Mouse (Mus musculus) liver, adult 2 months (tissue): ENCODE measurements around the gene Dhrs11. TPM values are rescaled to one million over a fixed set of nuclear protein-coding genes. Genes with fewer than 3 reads are reported as not detected.
"Not testable (repeated sequence)": the region's sequence is repeated elsewhere in the genome, so short reads cannot be mapped to it uniquely, and the experiment has no call there.

Experiments used
- DNase-seq: peaks from one replicate; pipeline ENCODE4 v3.0.0-alpha.2; 2011; ENCODE audit warnings: low read depth, low spot score; ENCODE audit errors: extremely low read depth
- H3K27ac ChIP-seq: fragments of 200-500 bp; replicated peaks from 2 replicates; pipeline ENCODE4 v1.5.1; 2012; ENCODE audit warnings: low read depth, mild to moderate bottlenecking, control low read depth, inconsistent platforms, low read length; ENCODE audit not compliant: insufficient read depth
- H3K27me3 ChIP-seq: fragments of 200-500 bp; 2 replicates; pipeline ENCODE4 v1.6.1; 2012; ENCODE audit warnings: mild to moderate bottlenecking, moderate library complexity, low read length, inconsistent platforms; ENCODE audit not compliant: control insufficient read depth, insufficient read depth
- H3K36me3 ChIP-seq: fragments of 200-500 bp; 2 replicates; pipeline ENCODE4 v1.6.1; 2012; ENCODE audit warnings: low read length, inconsistent platforms; ENCODE audit not compliant: control insufficient read depth, insufficient read depth
- H3K4me1 ChIP-seq: fragments of 200-500 bp; 2 replicates; pipeline ENCODE4 v1.6.1; 2011; ENCODE audit warnings: low read length; ENCODE audit not compliant: control insufficient read depth, insufficient read depth
- H3K4me3 ChIP-seq: fragments of 200-500 bp; 2 replicates; pipeline ENCODE4 v1.5.1; 2011; ENCODE audit warnings: low read depth, mild to moderate bottlenecking, control low read depth, low read length, moderate library complexity; ENCODE audit not compliant: insufficient read depth
- H3K79me2 ChIP-seq: fragments of 200-500 bp; 2 replicates; pipeline ENCODE4 v1.6.1; 2012; ENCODE audit warnings: inconsistent platforms, mild to moderate bottlenecking, low read length, moderate library complexity; ENCODE audit not compliant: control insufficient read depth, insufficient read depth
- H3K9ac ChIP-seq: fragments of 200-500 bp; 2 replicates; pipeline ENCODE4 v1.6.1; 2012; ENCODE audit warnings: low read depth, mild to moderate bottlenecking, control low read depth, inconsistent platforms, low read length
- CTCF ChIP-seq: fragments of 200-500 bp; IDR thresholded peaks from 2 replicates; pipeline ENCODE4 v1.5.1; 2011; ENCODE audit warnings: low read depth, low read length, control low read depth
- POLR2A ChIP-seq: fragments of 200-500 bp; IDR thresholded peaks from 2 replicates; pipeline ENCODE4 v1.6.1; 2011; ENCODE audit warnings: low read length, control low read depth; ENCODE audit not compliant: insufficient read depth; ENCODE audit errors: extremely low read depth
- whole genome bisulfite sequencing: fragments of 180-500 bp; shearing (Covaris S2); methylation state at CpG from one replicate; pipeline ENCODE4 v1.1.7; 2018; 5-methylcytosine and 5-hydroxymethylcytosine counted together
- polyA plus RNA-seq: library from polyadenylated mRNA; depleted of rRNA; stranded (reverse); fragments of >200 nt; gene quantifications from 2 replicates; pipeline ENCODE4 v1.2.3, GENCODE M21; 2012
- total RNA-seq: library from RNA; depleted of rRNA; stranded (reverse); fragments of >200 nt; gene quantifications from 2 replicates; pipeline ENCODE4 v1.2.3, GENCODE M21; 2014

Gene Dhrs11
- total and polyA plus RNA-seq, 2 experiments: 14.8 to 68.3 TPM

- H3K79me2 ChIP-seq: no peaks in the 10 kb centered on the region; the same call in 1 of the 2 replicates
- H3K36me3 ChIP-seq: peaks cover 62% of the 10 kb centered on the region
- peak; percentile 41 for DNase-seq
- H3K4me1 ChIP-seq: no peaks in the 10 kb centered on the region
- no peaks in the 10 kb centered on the region for H3K27me3 ChIP-seq
- H3K27ac ChIP-seq: no peak overlapping the region
- no peak for TF ChIP-seq CTCF
- TF ChIP-seq POLR2A: no peak
- WGBS: 82% methylated on average over 6 of the region's 6 CpGs
- no peak overlapping the region for H3K4me3 ChIP-seq
- H3K9ac ChIP-seq: no peak overlapping the region
These were observed 26.5 kb upstream of the Dhrs11 start for GRCm38 (mm10) chr11:84855285-84855684.

- peak; percentile 57 for DNase-seq
- H3K27me3 ChIP-seq: no peaks in the 10 kb centered on the region
- no peak overlapping the region for H3K9ac ChIP-seq
- peaks cover 3% of the 10 kb centered on the region; the same call in 1 of the 2 replicates for H3K79me2 ChIP-seq
- no peak for TF ChIP-seq CTCF
- no peak for TF ChIP-seq POLR2A
- H3K27ac ChIP-seq: no peak overlapping the region
- no peak overlapping the region for H3K4me3 ChIP-seq
- peaks cover 56% of the 10 kb centered on the region for H3K36me3 ChIP-seq
- no peaks in the 10 kb centered on the region for H3K4me1 ChIP-seq
- 46% methylated on average over 7 of the region's 7 CpGs for WGBS
These were observed 18.8 kb upstream of the Dhrs11 start for GRCm38 (mm10) chr11:84847475-84848090.

GRCm38 (mm10) chr11:84846741-84847474 is 18.1 kb upstream of the Dhrs11 start:
- no peak overlapping the region for H3K9ac ChIP-seq
- no peak for DNase-seq
- no peak overlapping the region for H3K27ac ChIP-seq
- 95% methylated on average over 15 of the region's 15 CpGs for WGBS
- peaks cover 3% of the 10 kb centered on the region; the same call in 1 of the 2 replicates for H3K79me2 ChIP-seq
- TF ChIP-seq CTCF (no peak), POLR2A (no peak)
- H3K36me3 ChIP-seq: peaks cover 54% of the 10 kb centered on the region
- no peaks in the 10 kb centered on the region for H3K27me3 ChIP-seq
- H3K4me3 ChIP-seq: no peak overlapping the region
- H3K4me1 ChIP-seq: no peaks in the 10 kb centered on the region

- peak; percentile 29 for DNase-seq
These were observed 10.5 kb upstream of the Dhrs11 start for GRCm38 (mm10) chr11:84839330-84839729.

GRCm38 (mm10) chr11:84829495-84829894 is 701 bp upstream of the Dhrs11 start:
- not testable (repeated sequence) for H3K27me3 ChIP-seq, H3K9ac ChIP-seq, DNase-seq, H3K79me2 ChIP-seq
- Histone ChIP-seq H3K36me3 (peaks cover 30% of the 10 kb centered on the region), H3K27ac (peak overlapping the region; percentile 82), H3K4me3 (peak overlapping the region; percentile 88; the same call in 1 of the 2 replicates), H3K4me1 (peaks cover 18% of the 10 kb centered on the region)
- 59% methylated on average over 11 of the region's 11 CpGs for WGBS

More at GRCm38 (mm10) chr11:84839330-84839729, 10.5 kb upstream of the Dhrs11 start:
- Histone ChIP-seq H3K4me1 (no peaks in the 10 kb centered on the region), H3K36me3 (peaks cover 72% of the 10 kb centered on the region), H3K27me3 (no peaks in the 10 kb centered on the region), H3K4me3 (no peak overlapping the region), H3K79me2 (peaks cover 5% of the 10 kb centered on the region; the same call in 1 of the 2 replicates), H3K27ac (no peak overlapping the region), H3K9ac (no peak overlapping the region)
- TF ChIP-seq POLR2A (no peak), CTCF (peak; percentile 18; the same call in 1 of the 2 replicates)
- 85% methylated on average over 2 of the region's 2 CpGs for WGBS
